Mouse (Mus musculus) cortical plate, adult 2 months (tissue): ENCODE results near the gene Trp53bp2.

Experiments
- CTCF ChIP-seq: fragments of 200-500 bp; IDR thresholded peaks from 2 replicates; pipeline ENCODE4 v1.5.1; 2011; ENCODE audit warnings: mild to moderate bottlenecking, control low read depth, low read length; ENCODE audit not compliant: insufficient read depth; ENCODE audit errors: extremely low read depth
- POLR2A ChIP-seq: fragments of 200-500 bp; IDR thresholded peaks from 2 replicates; pipeline ENCODE4 v1.6.1; 2011; ENCODE audit warnings: mild to moderate bottlenecking, low read length, control low read depth; ENCODE audit not compliant: insufficient read depth; ENCODE audit errors: extremely low read depth

- no peak for TF ChIP-seq POLR2A
- no peak for TF ChIP-seq CTCF
Observed at GRCm38 (mm10) chr1:182380683-182381082, 28.3 kb upstream of the Trp53bp2 start.
